Mouse (Mus musculus) hindbrain, embryonic 10.5 days (tissue): ENCODE data around the gene Rab11fip3. TPM values are rescaled to one million over a fixed set of nuclear protein-coding genes. Genes with fewer than 3 reads are reported as not detected.
A peak's percentile ranks its signal among the peaks of the same experiment; 100 is the strongest.

Source experiments
- DNase-seq: peaks from one replicate; pipeline ENCODE4 v3.0.0-alpha.2; 2017; ENCODE audit warnings: low spot score
- H3K27ac ChIP-seq: fragments of 300-500 bp; sonication (generic); 2 replicates; pipeline ENCODE4 v1.5.1; 2016; ENCODE audit warnings: mild to moderate bottlenecking, moderate library complexity
- H3K27me3 ChIP-seq: fragments of 300-500 bp; sonication (generic); 2 replicates; pipeline ENCODE4 v1.6.1; 2016; ENCODE audit warnings: mild to moderate bottlenecking; ENCODE audit not compliant: poor library complexity, insufficient read depth, severe bottlenecking
- H3K36me3 ChIP-seq: fragments of 300-500 bp; sonication (generic); 2 replicates; pipeline ENCODE4 v1.6.1; 2016; ENCODE audit warnings: mild to moderate bottlenecking, moderate library complexity
- H3K4me1 ChIP-seq: fragments of 300-500 bp; sonication (generic); replicated peaks from 2 replicates; pipeline ENCODE4 v1.6.1; 2016; ENCODE audit warnings: mild to moderate bottlenecking
- H3K4me3 ChIP-seq: fragments of 300-500 bp; sonication (generic); 2 replicates; pipeline ENCODE4 v1.5.1; 2016; ENCODE audit warnings: mild to moderate bottlenecking, moderate library complexity
- H3K9me3 ChIP-seq: fragments of 300-500 bp; sonication (generic); 2 replicates; pipeline ENCODE4 v1.6.1; 2016; ENCODE audit warnings: mild to moderate bottlenecking, moderate library complexity
- WGBS: fragments of 180-500 bp; shearing (Covaris S2); methylation state at CpG from one replicate; pipeline ENCODE4 v1.1.7; 2016; 5-methylcytosine and 5-hydroxymethylcytosine counted together
- polyA plus RNA-seq: library from polyadenylated mRNA; unstranded; fragments of >200 nt; fragmentation: Nextera tagmentation; extraction: Ambion mirVana; gene quantifications from 2 replicates; pipeline ENCODE4 v1.2.1, GENCODE M21; 2016

Gene Rab11fip3
- polyA plus RNA-seq, 1 experiment from 2014 or later: 30.9 TPM

DNA sequence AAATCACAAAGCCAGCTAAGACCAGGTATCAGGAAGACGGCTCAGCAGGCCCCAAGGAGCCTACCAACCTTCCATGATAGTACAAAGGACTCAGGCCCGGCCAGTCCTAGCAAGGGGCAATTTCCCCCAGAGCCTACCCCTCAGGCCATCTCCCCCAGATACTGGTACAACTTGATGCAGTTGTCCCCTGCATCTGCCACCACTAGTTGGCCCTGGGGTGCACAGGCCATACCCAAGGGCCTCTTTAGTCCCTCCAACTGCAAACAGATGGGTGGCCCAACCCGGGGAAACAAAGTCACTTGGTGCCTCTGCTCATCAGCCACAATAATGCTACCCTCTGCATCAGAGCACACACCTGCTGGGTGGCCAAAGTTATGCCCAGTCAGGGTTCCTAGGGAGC lies 126.1 kb downstream of the Rab11fip3 start:
- WGBS: 86% methylated on average over 3 of the region's 3 CpGs
- DNase-seq: no peak
- no peaks in the 10 kb centered on the region for H3K27me3 ChIP-seq
- peaks cover 62% of the 10 kb centered on the region for H3K4me1 ChIP-seq
- H3K9me3 ChIP-seq: no peaks in the 10 kb centered on the region
- peaks cover 7% of the 10 kb centered on the region for H3K36me3 ChIP-seq
- peak overlapping the region; percentile 11; the same call in 1 of the 2 replicates for H3K4me3 ChIP-seq
- H3K27ac ChIP-seq: peak overlapping the region; percentile 50

DNA sequence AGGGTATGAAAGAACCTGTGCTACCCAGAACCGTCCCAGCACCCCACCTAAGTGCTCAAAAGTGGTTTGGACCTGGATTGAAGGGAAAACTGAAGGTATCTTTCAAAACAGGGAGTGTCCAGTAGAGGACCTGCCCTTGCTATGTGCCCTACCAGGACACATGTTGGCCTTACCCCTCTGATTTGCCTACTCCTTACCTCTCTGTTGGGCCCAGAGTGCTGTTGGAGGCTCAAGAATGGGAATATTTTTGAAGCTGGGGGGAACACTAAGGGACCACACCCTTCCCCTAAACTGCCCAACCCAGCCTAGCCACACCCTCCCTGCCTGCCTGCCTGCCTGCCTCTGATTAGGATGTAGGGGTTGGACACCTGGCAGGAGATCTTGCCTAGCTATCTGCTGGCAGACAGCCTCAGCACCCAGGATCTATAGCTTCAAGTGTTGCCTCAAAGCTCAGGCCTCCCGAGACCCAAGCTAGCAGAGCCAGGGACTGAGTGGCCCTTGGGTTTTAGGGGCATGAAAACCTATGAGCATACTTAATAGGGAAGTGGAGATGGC lies 126.7 kb downstream of the Rab11fip3 start:
- H3K27ac ChIP-seq: peak overlapping the region; percentile 95
- peaks cover 61% of the 10 kb centered on the region for H3K4me1 ChIP-seq
- no peak for DNase-seq
- 78% methylated on average over 2 of the region's 2 CpGs for WGBS
- H3K36me3 ChIP-seq: peaks cover 8% of the 10 kb centered on the region
- H3K4me3 ChIP-seq: peak overlapping the region; percentile 75
- no peaks in the 10 kb centered on the region for H3K9me3 ChIP-seq
- H3K27me3 ChIP-seq: no peaks in the 10 kb centered on the region

DNA sequence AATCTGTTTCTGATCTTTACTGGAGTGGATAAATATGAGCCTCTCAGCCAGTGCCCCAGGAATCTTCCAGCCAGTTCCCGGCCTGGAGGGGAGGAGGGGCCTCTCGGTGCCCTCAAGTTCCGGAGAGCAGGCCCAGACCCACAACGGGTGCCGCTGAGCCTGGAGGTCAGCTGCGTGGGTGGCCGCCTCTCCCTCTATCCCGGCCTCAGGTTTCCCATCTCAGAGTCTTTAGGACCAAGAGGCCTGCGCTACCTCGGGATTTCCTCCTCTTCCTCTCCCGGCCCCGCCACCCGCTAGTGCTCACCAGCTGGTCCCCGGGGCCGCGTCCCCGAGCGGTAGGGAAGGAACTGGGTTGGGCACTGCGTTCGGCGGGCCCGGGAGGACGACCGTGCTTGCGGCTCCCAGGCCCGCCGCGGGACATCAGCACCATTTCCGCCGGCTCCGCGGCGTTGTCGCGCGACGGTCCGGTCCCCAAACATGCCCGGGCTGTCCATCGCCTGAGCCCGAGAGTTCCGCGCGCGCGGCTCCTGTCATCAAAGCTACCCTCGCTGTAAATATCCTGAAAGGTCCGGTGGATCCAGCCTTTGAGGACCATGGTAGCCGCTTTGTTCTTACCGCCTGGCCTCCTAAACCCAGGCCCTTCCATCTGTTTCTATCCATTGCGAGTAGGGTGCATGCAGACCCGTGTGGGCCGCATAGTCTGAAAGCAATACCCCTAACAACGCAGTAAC lies 127.7 kb downstream of the Rab11fip3 start:
- Histone ChIP-seq H3K4me1 (peaks cover 55% of the 10 kb centered on the region), H3K9me3 (no peaks in the 10 kb centered on the region), H3K27ac (peak overlapping the region; percentile 95), H3K27me3 (no peaks in the 10 kb centered on the region), H3K4me3 (peak overlapping the region; percentile 75), H3K36me3 (peaks cover 18% of the 10 kb centered on the region)
- WGBS: 3% methylated on average over 54 of the region's 54 CpGs
- DNase-seq: peak; percentile 80

Other genes with a start within 250 kb of the Rab11fip3 start
- 30.1 and 30.7 TPM in 2 replicates for gene Wdr24, start 245.9 kb downstream of the Rab11fip3 start, polyA plus RNA-seq
- gene Jmjd8, start 240.7 kb downstream of the Rab11fip3 start, polyA plus RNA-seq: 51.5 and 64.3 TPM in 2 replicates
- gene Stub1, start 236.2 kb downstream of the Rab11fip3 start, polyA plus RNA-seq: 360 and 390 TPM in 2 replicates
- 1.7 and 3.1 TPM in 2 replicates for gene Rhbdl1, start 232.3 kb downstream of the Rab11fip3 start, polyA plus RNA-seq
- gene Gm20683, start 227.8 kb downstream of the Rab11fip3 start, polyA plus RNA-seq: 1.5 and 3.1 TPM in 2 replicates
- gene Rhot2, start 224.7 kb downstream of the Rab11fip3 start, polyA plus RNA-seq: 18.8 and 28.5 TPM in 2 replicates
- 46.0 and 54.4 TPM in 2 replicates for gene Wdr90, start 208.1 kb downstream of the Rab11fip3 start, polyA plus RNA-seq
- gene Mcrip2, start 200.8 kb downstream of the Rab11fip3 start, polyA plus RNA-seq: 10.6 and 14.7 TPM in 2 replicates
- gene Mettl26, start 194.5 kb downstream of the Rab11fip3 start, polyA plus RNA-seq: 69.9 and 73.9 TPM in 2 replicates
- 5.8 and 26.3 TPM in 2 replicates for gene Wfikkn1, start 188.7 kb downstream of the Rab11fip3 start, polyA plus RNA-seq
- 33.4 and 43.4 TPM in 2 replicates for gene Rab40c, start 149.8 kb downstream of the Rab11fip3 start, polyA plus RNA-seq
- 65.4 and 72.6 TPM in 2 replicates for gene Pigq, start 124.6 kb downstream of the Rab11fip3 start, polyA plus RNA-seq
- 0.21 and 0.55 TPM in 2 replicates for gene Nhlrc4, start 124.6 kb downstream of the Rab11fip3 start, polyA plus RNA-seq
- 0.25 and 0.34 TPM in 2 replicates for gene A930017K11Rik, start 117.0 kb downstream of the Rab11fip3 start, polyA plus RNA-seq
- 32.4 and 35.0 TPM in 2 replicates for gene Capn15, start 83.8 kb downstream of the Rab11fip3 start, polyA plus RNA-seq
- gene Decr2, start 20.8 kb upstream of the Rab11fip3 start, polyA plus RNA-seq: 30.2 and 30.7 TPM in 2 replicates
- 95.9 and 109 TPM in 2 replicates for gene Nme4, start 26.0 kb upstream of the Rab11fip3 start, polyA plus RNA-seq
- 1.8 and 1.9 TPM in 2 replicates for gene Tmem8, start 43.7 kb upstream of the Rab11fip3 start, polyA plus RNA-seq
- gene Mrpl28, start 53.9 kb upstream of the Rab11fip3 start, polyA plus RNA-seq: 301 and 318 TPM in 2 replicates
- gene Axin1, start 69.1 kb upstream of the Rab11fip3 start, polyA plus RNA-seq: 9.1 and 9.4 TPM in 2 replicates
- 0.55 and 1.3 TPM in 2 replicates for gene Pdia2, start 129.5 kb upstream of the Rab11fip3 start, polyA plus RNA-seq
- gene Rgs11, start 133.4 kb upstream of the Rab11fip3 start, polyA plus RNA-seq: 0.81 and 1.5 TPM in 2 replicates
- 6.4 and 8.3 TPM in 2 replicates for gene Arhgdig, start 138.2 kb upstream of the Rab11fip3 start, polyA plus RNA-seq
- 26.8 and 30.8 TPM in 2 replicates for gene Fam234a, start 174.7 kb upstream of the Rab11fip3 start, polyA plus RNA-seq
- gene Luc7l, start 183.3 kb upstream of the Rab11fip3 start, polyA plus RNA-seq: 113 and 128 TPM in 2 replicates